Mouse (Mus musculus) liver, adult 2 months (tissue): ENCODE results near the gene Galnt4. TPM values are rescaled to one million over a fixed set of nuclear protein-coding genes. Genes with fewer than 3 reads are reported as not detected.

Experiments used
- DNase-seq: peaks from one replicate; pipeline ENCODE4 v3.0.0-alpha.2; 2011; ENCODE audit warnings: low read depth, low spot score; ENCODE audit errors: extremely low read depth
- H3K27ac ChIP-seq: fragments of 200-500 bp; replicated peaks from 2 replicates; pipeline ENCODE4 v1.5.1; 2012; ENCODE audit warnings: low read depth, mild to moderate bottlenecking, control low read depth, inconsistent platforms, low read length; ENCODE audit not compliant: insufficient read depth
- H3K27me3 ChIP-seq: fragments of 200-500 bp; 2 replicates; pipeline ENCODE4 v1.6.1; 2012; ENCODE audit warnings: mild to moderate bottlenecking, moderate library complexity, low read length, inconsistent platforms; ENCODE audit not compliant: control insufficient read depth, insufficient read depth
- H3K36me3 ChIP-seq: fragments of 200-500 bp; 2 replicates; pipeline ENCODE4 v1.6.1; 2012; ENCODE audit warnings: low read length, inconsistent platforms; ENCODE audit not compliant: control insufficient read depth, insufficient read depth
- H3K4me1 ChIP-seq: fragments of 200-500 bp; 2 replicates; pipeline ENCODE4 v1.6.1; 2011; ENCODE audit warnings: low read length; ENCODE audit not compliant: control insufficient read depth, insufficient read depth
- H3K4me3 ChIP-seq: fragments of 200-500 bp; 2 replicates; pipeline ENCODE4 v1.5.1; 2011; ENCODE audit warnings: low read depth, mild to moderate bottlenecking, control low read depth, low read length, moderate library complexity; ENCODE audit not compliant: insufficient read depth
- H3K79me2 ChIP-seq: fragments of 200-500 bp; 2 replicates; pipeline ENCODE4 v1.6.1; 2012; ENCODE audit warnings: inconsistent platforms, mild to moderate bottlenecking, low read length, moderate library complexity; ENCODE audit not compliant: control insufficient read depth, insufficient read depth
- H3K9ac ChIP-seq: fragments of 200-500 bp; 2 replicates; pipeline ENCODE4 v1.6.1; 2012; ENCODE audit warnings: low read depth, mild to moderate bottlenecking, control low read depth, inconsistent platforms, low read length
- CTCF ChIP-seq: fragments of 200-500 bp; IDR thresholded peaks from 2 replicates; pipeline ENCODE4 v1.5.1; 2011; ENCODE audit warnings: low read depth, low read length, control low read depth
- POLR2A ChIP-seq: fragments of 200-500 bp; IDR thresholded peaks from 2 replicates; pipeline ENCODE4 v1.6.1; 2011; ENCODE audit warnings: low read length, control low read depth; ENCODE audit not compliant: insufficient read depth; ENCODE audit errors: extremely low read depth
- WGBS: fragments of 180-500 bp; shearing (Covaris S2); methylation state at CpG from one replicate; pipeline ENCODE4 v1.1.7; 2018; 5-methylcytosine and 5-hydroxymethylcytosine counted together
- polyA plus RNA-seq: library from polyadenylated mRNA; depleted of rRNA; stranded (reverse); fragments of >200 nt; gene quantifications from 2 replicates; pipeline ENCODE4 v1.2.3, GENCODE M21; 2012
- total RNA-seq: library from RNA; depleted of rRNA; stranded (reverse); fragments of >200 nt; gene quantifications from 2 replicates; pipeline ENCODE4 v1.2.3, GENCODE M21; 2014

Galnt4 gene
- total and polyA plus RNA-seq, 2 experiments = 1.0 to 6.9 TPM

DNA sequence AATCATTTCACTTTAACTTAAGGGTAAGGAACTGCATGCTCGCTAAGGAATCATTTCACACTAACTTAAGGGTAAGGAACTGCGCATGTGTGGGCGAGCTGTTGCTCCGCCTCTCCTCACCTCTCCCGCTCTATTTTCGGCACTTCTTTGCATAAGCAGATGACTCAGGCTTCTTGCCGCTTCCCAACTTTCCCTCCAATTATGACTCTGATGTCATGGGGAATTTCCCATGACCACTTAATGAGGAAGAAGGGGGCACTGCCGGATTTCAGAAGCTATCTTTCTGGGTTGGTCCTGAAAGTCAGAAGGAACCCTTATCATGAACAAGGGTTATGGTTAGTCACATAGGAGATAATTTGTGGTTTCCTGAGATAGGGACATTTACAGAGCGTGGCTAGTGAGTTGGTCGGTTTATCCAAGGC, 26.4 kb upstream of the Galnt4 start:
- DNase-seq = peak; percentile 25
- Histone ChIP-seq H3K27me3 (no peaks in the 10 kb centered on the region), H3K36me3 (no peaks in the 10 kb centered on the region), H3K9ac (no peak overlapping the region), H3K4me1 (peaks cover 5% of the 10 kb centered on the region; the same call in 1 of the 2 replicates), H3K4me3 (no peak overlapping the region), H3K79me2 (no peaks in the 10 kb centered on the region), H3K27ac (no peak overlapping the region)
- TF ChIP-seq POLR2A (no peak), CTCF (no peak)
- WGBS = 78% methylated on average over 10 of the region's 10 CpGs

DNA sequence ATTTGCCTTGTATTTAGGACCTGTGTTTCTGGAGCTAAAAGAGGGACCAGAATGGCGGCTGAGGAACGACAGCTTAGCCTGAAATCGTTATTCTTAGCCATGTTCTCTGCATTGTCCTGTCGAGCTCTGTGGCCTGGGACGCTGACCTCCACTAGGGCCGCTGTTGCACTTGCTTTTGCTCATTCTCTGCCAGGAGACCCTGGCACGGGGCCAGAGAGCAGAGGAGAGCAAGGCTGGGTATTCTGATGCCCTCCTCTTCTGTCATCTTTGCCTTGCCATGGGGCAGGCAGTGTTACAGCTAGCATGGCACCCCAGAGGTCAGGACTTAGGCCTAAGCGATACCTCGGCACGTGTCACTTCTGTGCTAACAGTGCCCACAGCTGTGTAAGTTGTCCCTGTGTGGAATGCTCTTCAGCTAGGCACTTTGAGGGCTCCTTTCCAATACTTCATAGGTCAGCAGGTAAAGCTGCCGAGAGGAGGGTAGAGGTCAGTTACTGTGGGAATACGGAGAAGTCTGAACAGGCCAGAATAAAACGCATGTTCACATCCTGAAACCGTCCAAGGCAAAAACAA, 24.4 kb upstream of the Galnt4 start:
- WGBS = 33% methylated on average over 14 of the region's 14 CpGs
- TF ChIP-seq CTCF (peak; percentile 51), POLR2A (no peak)
- no peak overlapping the region for H3K9ac ChIP-seq
- H3K4me3 ChIP-seq = no peak overlapping the region
- no peaks in the 10 kb centered on the region for H3K36me3 ChIP-seq
- no peaks in the 10 kb centered on the region for H3K27me3 ChIP-seq
- H3K4me1 ChIP-seq = peaks cover 5% of the 10 kb centered on the region; the same call in 1 of the 2 replicates
- H3K79me2 ChIP-seq = no peaks in the 10 kb centered on the region
- DNase-seq = peak; percentile 83
- no peak overlapping the region for H3K27ac ChIP-seq

DNA sequence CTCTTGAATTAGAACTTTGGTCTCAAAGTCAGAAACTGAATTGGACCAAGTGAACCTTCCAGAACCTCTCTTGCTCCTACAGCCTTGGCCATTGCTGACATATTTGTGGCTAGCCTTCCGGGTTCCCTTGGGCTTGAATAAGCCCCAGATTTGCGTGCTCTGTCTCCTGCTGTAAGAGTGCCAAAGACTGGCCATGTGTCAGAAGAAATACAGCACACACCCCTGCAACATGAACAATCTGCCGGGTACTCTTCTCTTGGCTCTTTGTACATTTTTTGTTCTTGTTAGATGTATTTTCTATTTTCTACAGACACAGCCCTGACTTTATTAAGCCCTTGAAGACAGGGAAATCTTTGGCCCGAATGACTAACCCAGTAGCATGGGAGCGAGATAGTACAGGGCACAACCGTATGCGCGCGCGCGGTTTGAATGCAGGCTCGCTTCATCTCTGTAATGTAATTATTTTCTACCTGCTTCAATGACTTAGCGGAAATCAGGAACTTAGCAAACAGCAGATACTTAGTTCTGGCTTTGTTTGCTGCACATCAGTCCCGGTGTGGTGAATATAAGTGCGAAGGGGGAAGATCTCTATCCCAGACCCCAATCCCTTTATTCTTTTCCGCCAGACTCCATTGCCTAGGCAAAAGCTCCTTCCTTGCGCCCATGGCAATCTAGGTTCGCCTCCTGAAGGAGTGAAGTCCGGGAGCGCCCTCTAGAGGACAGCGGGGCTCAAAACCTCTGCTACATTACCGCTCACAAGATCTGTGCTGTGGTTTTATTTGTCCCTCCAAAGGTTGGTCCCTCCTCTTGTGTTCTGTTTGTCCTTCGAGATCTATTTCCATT, 23.3 kb upstream of the Galnt4 start:
- Histone ChIP-seq H3K27ac (no peak overlapping the region), H3K9ac (no peak overlapping the region), H3K36me3 (no peaks in the 10 kb centered on the region), H3K4me1 (peaks cover 5% of the 10 kb centered on the region; the same call in 1 of the 2 replicates), H3K27me3 (no peaks in the 10 kb centered on the region), H3K79me2 (no peaks in the 10 kb centered on the region), H3K4me3 (no peak overlapping the region)
- TF ChIP-seq CTCF = peak; percentile 96
- no peak for TF ChIP-seq POLR2A
- WGBS = 46% methylated on average over 23 of the region's 23 CpGs
- peak; percentile 63 for DNase-seq

DNA sequence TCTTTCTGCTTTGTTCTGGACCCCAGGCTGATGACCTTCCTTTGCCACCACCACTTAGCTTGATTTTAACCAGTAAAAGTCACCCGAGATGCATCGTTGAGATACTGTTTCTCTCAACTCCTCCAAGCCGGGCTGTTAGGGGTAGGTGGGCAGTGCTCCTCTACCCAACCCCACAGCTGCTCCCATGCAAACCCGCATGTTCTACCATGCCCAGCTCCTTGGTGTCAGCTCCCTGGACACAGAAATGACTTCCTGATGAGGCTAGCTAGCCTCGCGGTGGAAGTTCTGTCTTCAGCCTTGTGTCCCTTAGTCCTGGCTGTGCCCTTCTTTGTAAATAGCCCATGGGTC, 22.7 kb upstream of the Galnt4 start:
- Histone ChIP-seq H3K4me3 (no peak overlapping the region), H3K79me2 (no peaks in the 10 kb centered on the region), H3K27me3 (no peaks in the 10 kb centered on the region), H3K4me1 (peaks cover 5% of the 10 kb centered on the region; the same call in 1 of the 2 replicates), H3K36me3 (no peaks in the 10 kb centered on the region), H3K27ac (no peak overlapping the region), H3K9ac (no peak overlapping the region)
- 60% methylated on average over 6 of the region's 6 CpGs for WGBS
- no peak for DNase-seq
- no peak for TF ChIP-seq CTCF
- no peak for TF ChIP-seq POLR2A

DNA sequence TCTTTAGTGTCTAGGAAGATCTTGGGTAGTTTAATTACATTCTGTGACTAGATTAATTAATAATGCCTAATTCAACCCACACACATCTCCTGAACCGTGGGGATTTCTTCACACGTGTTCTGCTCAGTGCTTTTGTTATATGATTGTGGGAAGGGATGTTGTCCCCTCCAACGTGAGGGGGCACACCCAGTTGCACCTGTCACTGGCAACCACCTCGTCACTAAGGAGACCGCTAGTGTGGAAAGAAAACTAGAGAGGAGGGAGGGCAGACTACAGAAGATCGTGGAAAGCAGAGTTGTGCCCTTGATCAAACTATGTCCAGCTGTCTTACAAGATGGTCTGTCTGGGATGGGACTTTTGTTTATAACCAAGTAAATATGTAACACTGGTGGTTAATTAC, 21.9 kb upstream of the Galnt4 start:
- TF ChIP-seq POLR2A (no peak), CTCF (no peak)
- DNase-seq = no peak
- 62% methylated on average over 6 of the region's 6 CpGs for WGBS
- Histone ChIP-seq H3K4me3 (no peak overlapping the region), H3K27me3 (no peaks in the 10 kb centered on the region), H3K4me1 (peaks cover 5% of the 10 kb centered on the region; the same call in 1 of the 2 replicates), H3K36me3 (no peaks in the 10 kb centered on the region), H3K9ac (no peak overlapping the region), H3K79me2 (no peaks in the 10 kb centered on the region), H3K27ac (no peak overlapping the region)

DNA sequence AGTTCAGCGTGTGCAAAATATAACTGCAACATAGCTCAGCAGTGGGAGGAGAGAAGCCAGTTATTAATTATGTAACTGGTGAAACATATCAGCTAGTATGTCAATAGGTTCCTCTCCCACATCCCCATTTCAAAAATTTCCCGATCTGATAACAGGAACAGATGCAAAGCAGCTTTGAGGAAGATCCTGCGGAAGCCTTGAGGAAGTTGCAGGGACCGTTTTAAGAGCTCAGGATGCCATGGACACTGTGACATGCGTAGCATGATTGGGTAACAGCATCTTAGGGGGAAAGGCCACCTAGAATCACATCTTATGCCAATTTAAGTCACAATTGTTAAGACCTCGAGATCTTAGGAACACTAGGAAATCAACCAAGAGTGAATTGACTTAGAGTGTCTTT, 18.1 kb upstream of the Galnt4 start:
- Histone ChIP-seq H3K27ac (no peak overlapping the region), H3K4me3 (no peak overlapping the region), H3K4me1 (no peaks in the 10 kb centered on the region), H3K27me3 (no peaks in the 10 kb centered on the region), H3K79me2 (no peaks in the 10 kb centered on the region), H3K9ac (no peak overlapping the region), H3K36me3 (no peaks in the 10 kb centered on the region)
- 74% methylated on average over 6 of the region's 6 CpGs for WGBS
- TF ChIP-seq POLR2A (no peak), CTCF (no peak)
- no peak for DNase-seq
